Mouse (Mus musculus): ENCODE results near the gene Senp3.

DNA sequence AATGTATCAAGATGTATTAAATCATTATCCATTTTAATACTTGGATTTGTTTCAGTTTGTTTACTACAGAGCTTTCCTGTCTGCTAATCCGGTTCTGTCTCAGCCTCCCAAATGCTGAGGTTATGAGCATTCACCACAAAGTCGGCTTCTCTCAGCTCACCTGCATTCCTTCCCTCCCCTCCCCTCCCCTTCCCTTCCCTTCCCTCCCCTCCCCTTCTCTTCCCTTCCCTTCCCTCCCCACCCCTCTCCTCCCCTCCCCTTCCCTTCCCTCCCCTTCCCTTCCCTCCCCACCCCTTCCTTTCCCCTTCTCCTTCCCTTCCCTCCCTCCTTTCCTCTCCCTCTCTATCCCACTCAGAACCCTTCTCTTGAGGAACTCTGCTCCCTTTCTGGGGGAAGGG, 22.7 kb upstream of the Senp3 start:
- no peak for TF ChIP-seq CTCF (conservative IDR thresholded peaks at IDR 0.05; ENCODE audit: low read length)
- TF ChIP-seq NANOG (IDR thresholded peaks at IDR 0.05; ENCODE audit: borderline replicate concordance, low read length), result no peak
- TF ChIP-seq POU5F1 (IDR thresholded peaks at IDR 0.05; ENCODE audit: borderline replicate concordance, low read length), result no peak
